Mouse (Mus musculus): ENCODE data around the gene H2-K1.
A peak's percentile ranks its signal among the peaks of the same experiment; 100 is the strongest.

- TF ChIP-seq CTCF (IDR thresholded peaks at IDR 0.05; ENCODE audit: extremely low read depth, insufficient read depth, low read length) (peak; percentile 89), POLR2A (IDR thresholded peaks at IDR 0.05; ENCODE audit: extremely low read depth, insufficient read depth, low read length) (no peak)
Observed at GRCm38 (mm10) chr17:33968489-33968888, 31.7 kb downstream of the H2-K1 start.
